Mouse (Mus musculus): ENCODE measurements at regions not wholly inside any gene's neighbourhood (a gene's known extent, or its start where the extent isn't known, plus 50 kb on each side); places are given as distances from the start of the nearest gene placed in this dataset.

DNA sequence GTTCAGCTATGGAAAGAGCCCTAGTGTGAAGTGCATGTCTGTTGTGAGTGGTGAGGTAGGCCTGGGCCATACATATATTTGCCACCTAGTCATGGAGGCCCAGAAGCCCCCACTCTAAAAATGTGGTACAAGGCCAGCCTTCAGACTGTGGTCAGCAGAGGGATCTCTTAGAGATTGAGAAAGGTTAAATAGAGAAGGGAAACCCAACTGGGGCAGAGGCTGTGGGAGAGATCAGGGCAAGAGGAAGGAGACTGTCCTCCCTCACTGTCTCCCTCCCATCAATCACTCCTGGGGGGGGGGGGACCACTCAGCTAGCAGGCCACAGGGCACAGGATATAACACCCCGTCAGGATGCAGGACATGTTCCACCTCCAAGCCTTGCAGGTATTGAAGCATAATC is 86.1 kb downstream of the Zfp36l2 start:
- Histone ChIP-seq H3K4me3 (replicated peaks; ENCODE audit: control insufficient read depth, low read depth, low read length) (no peak overlapping the region), H3K4me1 (ENCODE audit: control insufficient read depth, insufficient read depth, low read length) (peaks cover 11% of the 10 kb centered on the region), H3K27ac (ENCODE audit: control insufficient read depth, insufficient read depth, low read depth, low read length, poor library complexity) (peak overlapping the region; percentile 90)
- 27% methylated on average over 1 of the region's 1 CpGs for WGBS
- TF ChIP-seq POLR2A (IDR thresholded peaks at IDR 0.05; ENCODE audit: borderline replicate concordance, control insufficient read depth, low read depth, low read length) (no peak), CTCF (IDR thresholded peaks at IDR 0.05; ENCODE audit: control insufficient read depth, insufficient read depth, low read length) (no peak)

DNA sequence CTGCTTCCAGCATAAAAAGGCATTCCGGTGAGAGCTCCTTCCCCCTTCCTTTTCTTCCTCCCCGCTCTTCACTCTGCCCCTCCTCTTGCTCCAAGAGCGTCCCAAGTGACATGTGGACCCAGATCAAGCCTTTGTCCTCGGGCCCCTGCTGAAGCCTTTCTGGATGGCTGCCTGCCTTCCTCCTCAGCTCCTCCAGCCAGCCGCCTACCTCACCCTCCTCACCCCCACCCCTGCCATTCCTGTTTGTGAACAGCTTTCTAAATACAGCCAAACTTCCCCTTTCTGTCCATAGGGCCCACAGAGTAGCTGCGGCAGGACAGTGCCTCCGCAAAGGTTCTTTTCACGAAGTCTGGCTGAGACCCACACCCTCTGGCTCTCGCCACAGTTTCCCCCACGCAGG is 87.2 kb downstream of the Zfp36l2 start:
- Histone ChIP-seq H3K4me1 (ENCODE audit: control insufficient read depth, insufficient read depth, low read length) (peaks cover 11% of the 10 kb centered on the region), H3K4me3 (replicated peaks; ENCODE audit: control insufficient read depth, low read depth, low read length) (peak overlapping the region; percentile 44), H3K27ac (ENCODE audit: control insufficient read depth, insufficient read depth, low read depth, low read length, poor library complexity) (peak overlapping the region; percentile 93)
- no peak for TF ChIP-seq CTCF (IDR thresholded peaks at IDR 0.05; ENCODE audit: control insufficient read depth, insufficient read depth, low read length)
- peak; percentile 48; the same call in 1 of the 2 replicates for TF ChIP-seq POLR2A (IDR thresholded peaks at IDR 0.05; ENCODE audit: borderline replicate concordance, control insufficient read depth, low read depth, low read length)
- 10% methylated on average over 10 of the region's 10 CpGs for WGBS

DNA sequence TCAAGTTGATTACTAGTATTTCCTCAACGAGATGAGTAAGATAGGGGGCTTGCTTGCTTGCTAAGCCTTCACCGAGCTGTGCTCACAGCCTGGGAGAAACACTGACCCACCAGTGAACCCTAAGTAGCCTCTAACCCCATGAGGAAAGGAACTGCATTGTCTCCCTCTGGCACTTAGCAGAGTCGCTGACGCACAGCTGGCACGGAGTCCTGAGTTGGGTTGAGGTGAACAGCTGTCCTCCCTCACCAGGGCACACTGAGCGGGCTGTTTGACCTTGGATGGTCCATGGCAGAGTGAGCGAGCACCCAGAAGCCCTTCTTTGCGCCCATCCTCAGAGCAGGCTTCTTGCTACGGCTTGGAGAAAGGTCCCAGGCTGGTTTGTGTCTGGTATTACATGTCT is 88.0 kb downstream of the Zfp36l2 start:
- 70% methylated on average over 9 of the region's 9 CpGs for WGBS
- no peak for TF ChIP-seq POLR2A (IDR thresholded peaks at IDR 0.05; ENCODE audit: borderline replicate concordance, control insufficient read depth, low read depth, low read length)
- TF ChIP-seq CTCF (IDR thresholded peaks at IDR 0.05; ENCODE audit: control insufficient read depth, insufficient read depth, low read length): no peak
- peaks cover 11% of the 10 kb centered on the region for H3K4me1 ChIP-seq (ENCODE audit: control insufficient read depth, insufficient read depth, low read length)
- H3K27ac ChIP-seq (ENCODE audit: control insufficient read depth, insufficient read depth, low read depth, low read length, poor library complexity): peak overlapping the region; percentile 93
- no peak overlapping the region for H3K4me3 ChIP-seq (replicated peaks; ENCODE audit: control insufficient read depth, low read depth, low read length)

DNA sequence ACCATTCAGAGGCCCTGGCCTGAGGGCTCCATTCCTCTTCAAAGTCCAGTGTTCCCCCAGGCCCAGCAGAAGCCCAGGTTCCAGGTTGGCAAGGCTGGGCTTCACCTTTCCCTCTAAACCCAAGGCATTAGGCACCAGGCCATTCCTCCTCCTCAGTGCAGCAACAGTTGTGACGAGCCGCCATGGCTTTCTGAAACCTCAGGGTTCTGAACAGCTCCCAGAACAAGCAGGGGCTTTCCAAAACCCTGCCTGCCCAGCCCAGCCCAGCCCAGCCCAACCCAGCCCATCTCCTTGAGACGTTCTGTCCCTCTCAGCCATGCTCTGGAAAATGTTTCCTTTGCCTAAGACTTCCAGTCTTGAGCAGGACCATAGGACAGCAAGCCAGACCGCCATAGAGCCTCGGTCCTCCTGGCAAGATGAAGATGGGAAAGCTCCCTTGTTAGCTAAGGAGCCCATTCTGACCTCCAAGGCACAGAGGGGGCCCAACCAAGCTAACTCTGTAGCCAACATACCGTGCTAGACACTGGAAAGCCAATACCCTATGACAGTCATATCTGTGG is 89.8 kb downstream of the Zfp36l2 start:
- Histone ChIP-seq H3K27ac (ENCODE audit: control insufficient read depth, insufficient read depth, low read depth, low read length, poor library complexity) (no peak overlapping the region), H3K4me1 (ENCODE audit: control insufficient read depth, insufficient read depth, low read length) (peaks cover 8% of the 10 kb centered on the region; the same call in 1 of the 2 replicates), H3K4me3 (replicated peaks; ENCODE audit: control insufficient read depth, low read depth, low read length) (no peak overlapping the region)
- WGBS: 85% methylated on average over 6 of the region's 6 CpGs
- TF ChIP-seq CTCF (IDR thresholded peaks at IDR 0.05; ENCODE audit: control insufficient read depth, insufficient read depth, low read length): no peak
- no peak for TF ChIP-seq POLR2A (IDR thresholded peaks at IDR 0.05; ENCODE audit: borderline replicate concordance, control insufficient read depth, low read depth, low read length)

DNA sequence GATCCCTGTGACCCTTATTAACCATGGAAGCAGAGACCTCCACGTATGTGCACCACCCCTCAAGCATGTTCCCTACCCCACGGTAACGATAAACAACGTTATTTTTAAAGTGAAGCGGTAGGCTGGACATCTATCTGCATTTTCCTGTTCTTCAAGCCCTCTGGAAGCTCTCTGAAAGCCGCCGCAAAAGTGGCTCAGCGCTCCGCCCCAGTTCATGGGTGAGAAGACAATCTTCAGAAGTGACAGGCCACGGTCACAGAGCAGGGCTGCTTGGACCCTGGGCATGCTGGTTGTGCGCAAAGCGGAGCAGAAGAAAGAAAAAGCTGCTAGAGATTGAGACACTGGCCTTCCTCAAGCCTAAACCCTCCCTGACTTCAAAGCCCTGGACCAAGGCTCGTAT is 90.5 kb downstream of the Zfp36l2 start:
- TF ChIP-seq POLR2A (IDR thresholded peaks at IDR 0.05; ENCODE audit: borderline replicate concordance, control insufficient read depth, low read depth, low read length) (no peak), CTCF (IDR thresholded peaks at IDR 0.05; ENCODE audit: control insufficient read depth, insufficient read depth, low read length) (no peak)
- no peak overlapping the region for H3K27ac ChIP-seq (ENCODE audit: control insufficient read depth, insufficient read depth, low read depth, low read length, poor library complexity)
- peaks cover 7% of the 10 kb centered on the region; the same call in 1 of the 2 replicates for H3K4me1 ChIP-seq (ENCODE audit: control insufficient read depth, insufficient read depth, low read length)
- no peak overlapping the region for H3K4me3 ChIP-seq (replicated peaks; ENCODE audit: control insufficient read depth, low read depth, low read length)
- 82% methylated on average over 13 of the region's 13 CpGs for WGBS

DNA sequence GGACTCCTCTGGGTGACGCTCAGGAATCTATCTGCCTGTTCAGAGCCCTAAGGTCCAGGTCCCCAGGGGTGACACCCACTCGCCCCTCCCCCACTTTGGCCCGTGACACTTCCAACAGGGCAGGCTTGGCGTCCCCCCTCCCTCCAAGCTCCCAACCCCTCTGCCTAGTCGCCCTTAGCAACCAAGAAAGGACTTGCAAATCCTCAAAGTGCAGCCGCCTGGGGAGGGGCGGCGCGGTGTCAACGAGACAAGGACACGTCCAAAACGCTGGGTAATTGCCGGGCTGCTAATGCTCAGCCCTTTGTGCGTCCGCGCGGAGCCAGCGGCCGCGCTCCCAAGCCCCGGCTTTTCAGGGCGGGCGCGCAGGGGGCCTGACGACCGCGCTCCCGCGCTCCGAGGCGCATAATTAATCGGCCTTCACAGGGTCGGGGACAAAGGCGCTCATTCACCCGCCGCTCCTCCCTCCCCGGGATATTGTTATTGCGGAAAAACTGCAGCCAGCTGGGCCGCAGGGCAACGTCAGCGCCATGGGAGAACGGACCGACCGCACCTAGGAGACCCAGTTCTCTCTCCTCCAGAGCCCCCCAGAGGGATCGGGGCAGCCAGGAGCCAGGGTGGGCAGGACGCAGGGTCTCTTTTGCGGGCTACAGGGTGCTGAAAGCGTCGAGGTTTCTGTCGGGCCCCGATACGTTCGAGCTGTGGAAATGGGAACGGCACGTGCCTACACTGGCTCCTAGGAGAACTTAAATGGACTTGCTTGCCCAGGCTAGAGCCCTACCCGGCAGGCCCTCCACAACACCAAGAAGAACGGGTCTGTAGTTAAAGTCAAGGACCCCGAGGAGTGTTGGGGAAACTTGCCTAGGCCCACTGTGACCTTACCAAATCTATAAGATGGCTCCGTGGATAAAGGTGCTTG is 91.1 kb downstream of the Zfp36l2 start:
- Histone ChIP-seq H3K4me3 (replicated peaks; ENCODE audit: control insufficient read depth, low read depth, low read length) (no peak overlapping the region), H3K4me1 (ENCODE audit: control insufficient read depth, insufficient read depth, low read length) (peaks cover 4% of the 10 kb centered on the region; the same call in 1 of the 2 replicates), H3K27ac (ENCODE audit: control insufficient read depth, insufficient read depth, low read depth, low read length, poor library complexity) (peak overlapping the region; percentile 54)
- TF ChIP-seq CTCF (IDR thresholded peaks at IDR 0.05; ENCODE audit: control insufficient read depth, insufficient read depth, low read length): no peak
- TF ChIP-seq POLR2A (IDR thresholded peaks at IDR 0.05; ENCODE audit: borderline replicate concordance, control insufficient read depth, low read depth, low read length): no peak
- WGBS: 18% methylated on average over 59 of the region's 59 CpGs

DNA sequence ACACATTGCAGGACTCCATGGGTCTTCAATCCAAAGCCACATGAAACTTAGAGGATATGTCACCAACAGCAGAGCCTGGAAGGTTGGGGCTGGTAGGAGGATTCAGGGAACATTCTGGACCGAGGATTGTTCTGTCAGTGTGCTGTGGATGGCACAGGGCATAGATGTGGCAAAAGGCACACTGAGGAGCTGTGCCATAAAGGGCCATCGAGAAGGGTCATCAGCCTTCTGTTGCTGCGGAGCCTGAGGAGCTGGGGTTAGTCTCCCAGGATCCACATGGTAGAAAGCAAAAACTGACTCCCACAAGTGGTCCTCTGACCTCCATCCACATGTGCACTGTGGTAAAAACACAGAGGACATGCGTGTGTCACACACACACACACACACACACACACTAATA is 91.9 kb downstream of the Zfp36l2 start:
- 72% methylated on average over 4 of the region's 4 CpGs for WGBS
- H3K4me3 ChIP-seq (replicated peaks; ENCODE audit: control insufficient read depth, low read depth, low read length): no peak overlapping the region
- TF ChIP-seq POLR2A (IDR thresholded peaks at IDR 0.05; ENCODE audit: borderline replicate concordance, control insufficient read depth, low read depth, low read length): no peak
- H3K27ac ChIP-seq (ENCODE audit: control insufficient read depth, insufficient read depth, low read depth, low read length, poor library complexity): no peak overlapping the region
- H3K4me1 ChIP-seq (ENCODE audit: control insufficient read depth, insufficient read depth, low read length): peaks cover 2% of the 10 kb centered on the region; the same call in 1 of the 2 replicates

DNA sequence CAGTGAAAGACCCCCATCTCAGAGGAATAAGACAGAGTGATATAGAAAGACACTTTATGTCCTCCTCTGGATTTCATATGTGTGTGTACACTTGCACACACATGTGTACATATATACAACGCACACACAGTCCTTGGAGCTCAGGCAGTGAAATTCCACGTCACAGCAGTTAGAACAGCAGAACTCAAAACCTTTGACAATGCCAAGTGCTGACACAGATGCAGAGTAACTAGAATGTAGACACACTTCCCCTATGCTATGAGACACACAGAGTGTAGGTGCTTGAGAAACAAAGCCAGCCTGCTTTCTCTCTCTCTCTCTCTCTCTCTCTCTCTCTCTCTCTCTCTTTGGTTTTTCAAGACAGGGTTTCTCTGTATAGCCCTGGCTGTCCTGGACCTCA is 92.7 kb downstream of the Zfp36l2 start:
- Histone ChIP-seq H3K27ac (ENCODE audit: control insufficient read depth, insufficient read depth, low read depth, low read length, poor library complexity) (peak overlapping the region; percentile 22), H3K4me1 (ENCODE audit: control insufficient read depth, insufficient read depth, low read length) (no peaks in the 10 kb centered on the region; the same call in 1 of the 2 replicates), H3K4me3 (replicated peaks; ENCODE audit: control insufficient read depth, low read depth, low read length) (no peak overlapping the region)
- 66% methylated on average over 2 of the region's 2 CpGs for WGBS
- TF ChIP-seq CTCF (IDR thresholded peaks at IDR 0.05; ENCODE audit: control insufficient read depth, insufficient read depth, low read length): no peak
- no peak for TF ChIP-seq POLR2A (IDR thresholded peaks at IDR 0.05; ENCODE audit: borderline replicate concordance, control insufficient read depth, low read depth, low read length)
